Comparison of ENCODE assay signal across 8 mouse cellular contexts in genomic region chr7:122158915-122159902, GRCm38 (mm10). TPM values are rescaled to one million over a fixed set of nuclear protein-coding genes. Genes with fewer than 3 reads are reported as not detected.
DNase-seq lines count a peak whose midpoint lies in the region; ATAC-seq and TF ChIP-seq lines count a peak whose summit lies in the region.

Plk1 (plus strand) TSS chr7:122159439.

- peak within 1 kb of the TSS; percentile 62 for H3K9ac ChIP-seq in embryonic facial prominence, embryonic 15.5 days
- peak within 1 kb of the TSS; percentile 65 for H3K9ac ChIP-seq in limb, embryonic 14.5 days (ENCODE audit: low read depth, low read length, severe bottlenecking)
- peak within 1 kb of the TSS; percentile 57 for H3K9ac ChIP-seq in midbrain, postnatal 0 days (replicated peaks; ENCODE audit: low read length, poor library complexity, severe bottlenecking)

- H3K4me1 ChIP-seq in bone marrow, adult 2 months (ENCODE audit: control insufficient read depth, insufficient read depth, low read length), result peaks cover 2% of the 10 kb centered on the region; the same call in 1 of the 2 replicates
- peaks cover 43% of the 10 kb centered on the region for H3K4me1 ChIP-seq in embryonic facial prominence, embryonic 15.5 days
- peaks cover 23% of the 10 kb centered on the region for H3K4me1 ChIP-seq in limb, embryonic 14.5 days (ENCODE audit: control insufficient read depth, insufficient read depth, low read length)
- H3K4me1 ChIP-seq in midbrain, postnatal 0 days (ENCODE audit: insufficient read depth, low read length), result peaks cover 3% of the 10 kb centered on the region; the same call in 1 of the 2 replicates

- under 1% methylated on average over 63 of the region's 63 CpGs for WGBS in bone marrow, adult 2 months
- WGBS in embryonic facial prominence, embryonic 15.5 days, result under 1% methylated on average over 63 of the region's 63 CpGs
- under 1% methylated on average over 63 of the region's 63 CpGs for WGBS in limb, embryonic 14.5 days
- WGBS in midbrain, postnatal 0 days, result under 1% methylated on average over 63 of the region's 63 CpGs

- peak; percentile 93 for DNase-seq in A20 (ENCODE audit: low read depth, low spot score)
- DNase-seq in heart, adult 8-10 months (ENCODE audit: low spot score), result peak; percentile 78
- peak; percentile 75 for DNase-seq in kidney, adult 9 months
- DNase-seq in limb, embryonic 14.5 days (ENCODE audit: low spot score), result peak; percentile 90
- DNase-seq in midbrain, postnatal 0 days (ENCODE audit: low spot score), result peak; percentile 91
- peak; percentile 69 to 81 for DNase-seq in spleen, postnatal 36 days (ENCODE audit: low spot score in 2 of 2)

- H3K4me2 ChIP-seq in embryonic facial prominence, embryonic 15.5 days (replicated peaks), result peak within 1 kb of the TSS; percentile 92
- H3K4me2 ChIP-seq in limb, embryonic 14.5 days (replicated peaks; ENCODE audit: low read depth, low read length, severe bottlenecking), result peak within 1 kb of the TSS; percentile 95
- H3K4me2 ChIP-seq in midbrain, postnatal 0 days (ENCODE audit: low read depth, low read length, poor library complexity, severe bottlenecking), result peak within 1 kb of the TSS; percentile 99

- H3K27ac ChIP-seq in bone marrow, adult 2 months (ENCODE audit: control insufficient read depth, insufficient read depth, low read depth, low read length, poor library complexity), result peak within 1 kb of the TSS; percentile 57
- peak within 1 kb of the TSS; percentile 87 for H3K27ac ChIP-seq in embryonic facial prominence, embryonic 15.5 days (replicated peaks)
- H3K27ac ChIP-seq in limb, embryonic 14.5 days (replicated peaks; ENCODE audit: low read depth, low read length), result peak within 1 kb of the TSS; percentile 78
- no peak within 1 kb of the TSS for H3K27ac ChIP-seq in midbrain, postnatal 0 days (ENCODE audit: low read depth, low read length)

- H3K27me3 ChIP-seq in embryonic facial prominence, embryonic 15.5 days, result no peaks in the 10 kb centered on the region
- H3K27me3 ChIP-seq in limb, embryonic 14.5 days (ENCODE audit: control insufficient read depth, insufficient read depth, low read length), result no peaks in the 10 kb centered on the region
- no peaks in the 10 kb centered on the region for H3K27me3 ChIP-seq in midbrain, postnatal 0 days (ENCODE audit: insufficient read depth, low read length)

- TF ChIP-seq CTCF in bone marrow, adult 2 months (IDR thresholded peaks at IDR 0.05; ENCODE audit: control insufficient read depth, insufficient read depth, low read length), result no peak
- no peak for TF ChIP-seq CTCF in midbrain, postnatal 0 days (IDR thresholded peaks at IDR 0.05)

- H3K4me3 ChIP-seq in bone marrow, adult 2 months (replicated peaks; ENCODE audit: control insufficient read depth, low read depth, low read length), result peak within 1 kb of the TSS; percentile 91
- peak within 1 kb of the TSS; percentile 78 for H3K4me3 ChIP-seq in embryonic facial prominence, embryonic 15.5 days (replicated peaks)
- H3K4me3 ChIP-seq in limb, embryonic 14.5 days (replicated peaks; ENCODE audit: low read length), result peak within 1 kb of the TSS; percentile 74
- H3K4me3 ChIP-seq in midbrain, postnatal 0 days (ENCODE audit: low read depth, low read length), result peak within 1 kb of the TSS; percentile 47

- TF ChIP-seq POLR2A in bone marrow, adult 2 months (IDR thresholded peaks at IDR 0.05; ENCODE audit: borderline replicate concordance, control insufficient read depth, low read depth, low read length), result peak; percentile 83; the same call in 1 of the 2 replicates
- TF ChIP-seq POLR2A in limb, embryonic 14.5 days (IDR thresholded peaks at IDR 0.05; ENCODE audit: borderline replicate concordance, extremely low read depth, insufficient read depth, insufficient read length), result 0 out of 2 replicates have a peak, but pooled peaks have one; percentile 16

- no peaks in the 10 kb centered on the region for H3K9me3 ChIP-seq in embryonic facial prominence, embryonic 15.5 days (replicated peaks)
- no peaks in the 10 kb centered on the region for H3K9me3 ChIP-seq in limb, embryonic 14.5 days (ENCODE audit: control insufficient read depth, low read length)
- H3K9me3 ChIP-seq in midbrain, postnatal 0 days (ENCODE audit: low read length), result no peaks in the 10 kb centered on the region

- H3K36me3 ChIP-seq in embryonic facial prominence, embryonic 15.5 days, result peaks cover 16% of the 10 kb centered on the region
- H3K36me3 ChIP-seq in limb, embryonic 14.5 days (ENCODE audit: control insufficient read depth, insufficient read depth, low read length), result peaks cover 12% of the 10 kb centered on the region
- H3K36me3 ChIP-seq in midbrain, postnatal 0 days (ENCODE audit: insufficient read depth, low read length), result no peaks in the 10 kb centered on the region; the same call in 1 of the 2 replicates

- peak; percentile 89 for ATAC-seq in embryonic facial prominence, embryonic 15.5 days (ENCODE audit: insufficient number of reproducible peaks, low FRiP score, low TSS enrichment, low read depth)
- ATAC-seq in limb, embryonic 14.5 days (ENCODE audit: low FRiP score, low read depth), result peak; percentile 93
- peak; percentile 90 for ATAC-seq in midbrain, postnatal 0 days (ENCODE audit: low FRiP score)

RNA-seq across cellular contexts. Expression of gene Plk1, which starts in this region (rescaled TPM):
- 36.1 and 36.6 TPM in 2 replicates for polyA plus RNA-seq in bone marrow, adult 2 months (2011; ENCODE audit: insufficient read depth, insufficient read length, low replicate concordance, missing spikeins)
- polyA plus RNA-seq in embryonic facial prominence, embryonic 15.5 days (2015; fragmentation: Nextera tagmentation; extraction: Ambion mirVana), result 87.2 and 87.3 TPM in 2 replicates
- total RNA-seq in heart, adult 8-10 months (2022), result under 1 TPM; 0.31 to 0.66 (median 0.46) TPM
- 80.0 and 86.3 TPM in 2 replicates for polyA plus RNA-seq in limb, embryonic 14.5 days (2012; rRNA removed)
- polyA plus RNA-seq in limb, embryonic 14.5 days (2014; fragmentation: Nextera tagmentation; extraction: Ambion mirVana), result 78.4 and 84.6 TPM in 2 replicates
- 4.1 and 6.6 TPM in 2 replicates for total RNA-seq in midbrain, postnatal 0 days (2014; rRNA removed)
- polyA plus RNA-seq in midbrain, postnatal 0 days (2015; fragmentation: Nextera tagmentation; extraction: Ambion mirVana), result 6.3 and 6.7 TPM in 2 replicates

Comparison
In these comparisons a context has a peak if more than half of its experiments do, and no peak if none do; other contexts are left out.
1. Peak in DNase-seq in heart, adult 8-10 months; RNA of the gene not detected or under 1 TPM.